Mouse (Mus musculus) ES-E14 (cell line): Measurements from ENCODE around the gene Birc7. TPM values are rescaled to one million over a fixed set of nuclear protein-coding genes. Genes with fewer than 3 reads are reported as not detected.
A peak's percentile ranks its signal among the peaks of the same experiment; 100 is the strongest.

ENCODE experiments used
- DNase-seq: peaks from one replicate; pipeline ENCODE4 v3.0.0-alpha.2; 2013; ENCODE audit warnings: low read depth, low spot score
- H3K27ac ChIP-seq: 2 replicates; pipeline ENCODE4 v1.5.1; 2012; ENCODE audit warnings: low read depth, mild to moderate bottlenecking, low read length, moderate library complexity, mixed read lengths; ENCODE audit not compliant: poor library complexity, insufficient read depth, severe bottlenecking
- H3K36me3 ChIP-seq: 2 replicates; pipeline ENCODE4 v1.6.1; 2012; ENCODE audit warnings: mild to moderate bottlenecking, low read length, moderate library complexity, mixed read lengths; ENCODE audit not compliant: control insufficient read depth, poor library complexity, insufficient read depth, severe bottlenecking
- H3K4me1 ChIP-seq, 2 experiments: fragments of 150-350 bp in 1 of 2; sonication (generic) in 1 of 2; 2 replicates each; pipeline ENCODE4 v1.6.1; 2012; ENCODE audit warnings: low read length in 2 of 2, mild to moderate bottlenecking in 1 of 2, mixed read lengths in 1 of 2; ENCODE audit not compliant: control insufficient read depth in 2 of 2, insufficient read depth in 2 of 2, poor library complexity in 1 of 2
- H3K4me3 ChIP-seq, 2 experiments: fragments of 150-350 bp in 1 of 2; sonication (generic) in 1 of 2; 2 replicates each; pipeline ENCODE4 v1.5.1; 2012; ENCODE audit warnings: low read length in 2 of 2, low read depth in 1 of 2, mild to moderate bottlenecking in 1 of 2, mixed read lengths in 1 of 2; ENCODE audit not compliant: insufficient read depth in 1 of 2, poor library complexity in 1 of 2, severe bottlenecking in 1 of 2
- H3K9ac ChIP-seq: 2 replicates; pipeline ENCODE4 v1.6.1; 2012; ENCODE audit warnings: low read depth, mild to moderate bottlenecking, low read length, mixed read lengths; ENCODE audit not compliant: poor library complexity, insufficient read depth, severe bottlenecking
- H3K9me3 ChIP-seq: fragments of 150-350 bp; sonication (generic); 2 replicates; pipeline ENCODE4 v1.6.1; 2012; ENCODE audit warnings: low read depth, mild to moderate bottlenecking, low read length; ENCODE audit not compliant: control insufficient read depth, insufficient read depth
- CHD2 ChIP-seq: IDR thresholded peaks from 2 replicates; pipeline ENCODE4 v1.6.1; 2014; ENCODE audit warnings: mild to moderate bottlenecking, low read depth, low read length, inconsistent platforms
- HCFC1 ChIP-seq: IDR thresholded peaks from 2 replicates; pipeline ENCODE4 v1.6.1; 2012; ENCODE audit warnings: low read length, inconsistent platforms, borderline replicate concordance; ENCODE audit not compliant: insufficient read depth
- MAFK ChIP-seq: IDR thresholded peaks from 2 replicates; pipeline ENCODE4 v1.6.1; 2014; ENCODE audit warnings: mild to moderate bottlenecking, low read depth, low read length, inconsistent platforms; ENCODE audit not compliant: insufficient read depth
- ZC3H11A ChIP-seq: IDR thresholded peaks from 2 replicates; pipeline ENCODE4 v1.6.1; 2012; ENCODE audit warnings: low read depth, mild to moderate bottlenecking, inconsistent platforms, low read length, borderline replicate concordance
- ZNF384 ChIP-seq: IDR thresholded peaks from 2 replicates; pipeline ENCODE4 v1.6.1; 2012; ENCODE audit warnings: low read depth, low read length, inconsistent platforms
- in situ Hi-C, 2 experiments: fragments of 600-800 bp; cut with MboI; formaldehyde crosslinking; loops; one replicate each; pipeline ENCODE4 v1.15.1; 2025; ENCODE audit warnings: low sequenced_read_pairs in 2 of 2, inconsistent platforms in 1 of 2; ENCODE audit not compliant: unreplicated experiment in 2 of 2
- total RNA-seq: library from RNA; depleted of rRNA; stranded (reverse); fragments of 300-350 nt; gene quantifications from 2 replicates; pipeline ENCODE4 v1.2.3, GENCODE M21; 2012

Gene Birc7
- total RNA-seq, 1 experiment = 2.1 TPM

DNA sequence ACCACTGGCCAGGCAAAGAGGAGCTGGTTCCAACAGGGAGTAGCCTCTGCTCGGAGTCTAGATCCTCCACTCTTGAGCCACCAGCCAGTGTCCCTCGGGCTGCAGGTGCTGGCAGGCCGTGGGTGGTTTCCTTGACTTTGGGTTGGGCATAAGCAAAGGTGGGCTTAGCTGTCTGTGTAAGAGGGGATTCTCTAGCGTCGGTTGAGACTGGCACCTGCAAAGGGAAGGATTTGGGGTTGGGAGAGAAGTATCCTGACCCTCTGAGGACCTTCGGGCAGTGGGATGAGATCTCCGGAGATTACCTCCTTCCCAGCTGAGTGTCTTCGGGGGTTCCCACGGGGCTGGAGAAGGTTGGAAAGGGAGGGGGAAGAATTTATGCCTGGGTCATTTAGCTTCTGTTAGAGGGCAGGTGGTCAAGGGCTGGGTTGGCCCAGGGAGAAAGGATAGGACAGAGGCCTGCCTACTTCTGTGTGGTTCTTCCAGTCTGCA is 36.9 kb upstream of the Birc7 start:
- Histone ChIP-seq H3K36me3 (no peaks in the 10 kb centered on the region), H3K27ac (no peak overlapping the region), H3K9me3 (no peaks in the 10 kb centered on the region), H3K4me1 (peaks cover 5 to 18% of the 10 kb centered on the region in 2 experiments; a peak in 3 of 4 replicates), H3K9ac (no peak overlapping the region), H3K4me3 (peak overlapping the region in 1 of 2 experiments; percentile 53; a peak in 1 of 4 replicates)
- DNase-seq = no peak
- TF ChIP-seq MAFK (no peak), CHD2 (no peak), ZC3H11A (no peak), HCFC1 (no peak), ZNF384 (no peak)
- in situ Hi-C loops = loop anchor here (10.0 kb wide), 1 partner anchor 87 kb away; no protein-coding TSS in a partner anchor

DNA sequence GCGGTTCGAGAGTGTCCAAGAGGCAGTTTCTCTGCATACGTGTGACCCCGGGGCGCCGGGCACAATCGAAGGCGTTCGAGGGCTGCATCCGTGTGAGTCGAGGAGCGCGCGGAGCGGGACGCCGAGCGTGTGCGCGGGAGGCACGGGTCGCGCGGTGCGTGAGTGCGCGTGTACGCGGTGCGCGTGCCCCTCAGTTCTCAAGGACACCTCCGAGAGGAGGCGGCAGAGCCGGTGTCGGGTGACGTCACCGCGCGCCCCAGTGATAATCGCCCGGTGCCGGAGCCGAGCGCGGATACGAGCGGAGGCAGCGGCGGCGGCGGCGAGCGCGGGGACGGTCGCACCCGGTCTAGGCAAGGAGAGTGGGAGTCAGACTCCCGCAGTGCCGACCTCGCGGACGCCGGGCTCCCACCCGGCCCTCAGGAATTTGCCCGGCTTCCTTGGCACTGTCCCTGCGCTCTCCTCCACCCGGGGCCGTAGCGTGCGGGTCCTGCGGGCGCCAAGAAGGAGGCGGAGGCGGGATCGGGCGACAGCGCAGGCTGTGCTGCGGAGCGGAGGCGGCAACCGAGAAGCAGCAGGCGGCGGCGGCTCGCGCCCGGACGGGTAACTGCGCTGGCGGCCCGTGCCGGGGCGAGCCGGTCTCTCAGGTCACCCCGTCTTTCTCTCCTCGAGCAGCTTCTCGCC is 35.8 kb upstream of the Birc7 start:
- in situ Hi-C loops = loop anchor here (10.0 kb wide), 1 partner anchor 88 kb away; no protein-coding TSS in a partner anchor
- Histone ChIP-seq H3K4me3 (peak overlapping the region; percentile 68 to 77), H3K4me1 (peaks cover 5 to 18% of the 10 kb centered on the region in 2 experiments; a peak in 3 of 4 replicates), H3K36me3 (no peaks in the 10 kb centered on the region), H3K9me3 (no peaks in the 10 kb centered on the region), H3K9ac (peak overlapping the region; percentile 60), H3K27ac (no peak overlapping the region)
- TF ChIP-seq MAFK (no peak), CHD2 (no peak), ZNF384 (no peak), ZC3H11A (no peak), HCFC1 (no peak)
- DNase-seq = no peak

DNA sequence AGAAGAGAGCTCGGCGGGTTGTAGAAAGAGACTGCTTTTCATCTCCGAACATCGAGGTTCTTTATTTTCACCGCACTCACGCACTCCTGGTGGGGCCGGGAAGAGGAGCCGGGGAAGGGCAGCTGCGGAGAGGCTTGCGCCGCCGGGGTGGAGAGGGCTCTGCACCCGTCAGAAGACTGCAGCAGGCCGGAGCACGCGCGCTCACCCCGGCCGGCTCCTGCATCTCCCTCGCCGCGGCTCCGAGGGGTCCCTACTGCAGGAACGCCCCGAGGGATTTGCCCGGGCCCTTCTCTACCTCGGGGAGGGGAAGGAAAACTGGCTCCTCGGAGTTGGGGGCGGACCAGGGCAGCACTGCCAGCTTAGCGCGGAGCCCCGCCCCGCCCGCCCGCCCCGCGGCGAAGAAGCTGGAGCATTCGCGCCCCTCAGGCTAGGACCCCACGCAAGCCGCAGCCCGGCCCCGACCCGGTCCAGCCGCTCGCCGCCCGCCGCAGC is 35.2 kb upstream of the Birc7 start:
- Histone ChIP-seq H3K27ac (no peak overlapping the region), H3K9ac (peak overlapping the region; percentile 60), H3K36me3 (no peaks in the 10 kb centered on the region), H3K4me1 (peaks cover 5 to 18% of the 10 kb centered on the region in 2 experiments; a peak in 3 of 4 replicates), H3K9me3 (no peaks in the 10 kb centered on the region), H3K4me3 (peak overlapping the region; percentile 68 to 77)
- TF ChIP-seq HCFC1 (no peak), MAFK (no peak), CHD2 (no peak), ZNF384 (no peak), ZC3H11A (no peak)
- in situ Hi-C loops = loop anchor here (10.0 kb wide), 1 partner anchor 89 kb away; no protein-coding TSS in a partner anchor
- DNase-seq = no peak

DNA sequence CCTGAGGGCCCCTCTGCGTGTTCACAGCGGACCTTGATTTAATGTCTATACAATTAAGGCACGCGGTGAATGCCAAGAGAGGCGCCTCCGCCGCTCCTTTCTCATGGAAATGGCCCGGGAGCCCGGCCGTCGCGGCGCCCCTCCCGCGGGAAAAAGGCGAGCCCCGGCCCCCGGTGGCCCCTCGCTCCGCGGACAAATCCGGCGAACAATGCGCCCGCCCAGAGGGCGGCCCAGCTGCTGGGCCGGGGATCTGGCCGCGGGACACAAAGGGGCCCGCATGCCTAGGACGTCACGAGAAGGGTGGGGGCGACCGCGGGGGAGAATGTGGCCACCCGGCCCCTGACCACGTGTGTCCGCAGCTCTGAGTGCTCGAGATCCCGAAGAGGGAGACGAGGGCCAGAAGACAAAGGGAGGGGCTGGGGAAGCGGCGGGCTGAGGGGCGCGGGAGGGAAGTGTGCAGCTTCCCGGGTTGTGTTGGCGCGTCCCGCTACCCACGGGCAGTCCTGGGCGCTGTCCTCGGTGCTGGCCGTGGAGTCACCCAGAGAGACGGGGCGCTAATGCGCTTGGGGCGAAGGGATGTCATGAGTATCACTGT is 34.7 kb upstream of the Birc7 start:
- H3K36me3 ChIP-seq = no peaks in the 10 kb centered on the region
- H3K9ac ChIP-seq = 0 out of 2 replicates have a peak overlapping the region, but pooled peaks have one; percentile 27
- TF ChIP-seq CHD2 (no peak), HCFC1 (no peak), ZNF384 (no peak), ZC3H11A (no peak), MAFK (no peak)
- H3K4me1 ChIP-seq = peaks cover 5 to 18% of the 10 kb centered on the region in 2 experiments; a peak in 3 of 4 replicates
- DNase-seq = no peak
- no peak overlapping the region for H3K27ac ChIP-seq
- in situ Hi-C loops = loop anchor here (10.0 kb wide), 1 partner anchor 89 kb away; no protein-coding TSS in a partner anchor
- no peaks in the 10 kb centered on the region for H3K9me3 ChIP-seq
- H3K4me3 ChIP-seq = peak overlapping the region; percentile 68 to 77
